Mouse (Mus musculus) lung, embryonic 14.5 days (tissue): ENCODE measurements around the gene Noxo1. TPM values are rescaled to one million over a fixed set of nuclear protein-coding genes. Genes with fewer than 3 reads are reported as not detected.

Experiments
- ATAC-seq: fragments of 200-750 bp; cut with Nextera tagmentation; 2 replicates; pipeline ENCODE4 v1.8.0; 2017; ENCODE audit warnings: mild to moderate bottlenecking, moderate TSS enrichment, moderate library complexity; ENCODE audit not compliant: insufficient read depth
- DNase-seq: peaks from one replicate; pipeline ENCODE4 v3.0.0-alpha.2; 2015
- H3K27ac ChIP-seq: fragments of 300-500 bp; sonication (generic); 2 replicates; pipeline ENCODE4 v1.5.1; 2014; ENCODE audit warnings: low read depth, mild to moderate bottlenecking, moderate library complexity
- H3K27me3 ChIP-seq: fragments of 300-500 bp; sonication (generic); 2 replicates; pipeline ENCODE4 v1.6.1; 2014; ENCODE audit warnings: low read length, control low read depth; ENCODE audit not compliant: insufficient read depth
- H3K36me3 ChIP-seq: fragments of 300-500 bp; sonication (generic); 2 replicates; pipeline ENCODE4 v1.6.1; 2014; ENCODE audit warnings: control low read depth; ENCODE audit not compliant: insufficient read depth
- H3K4me1 ChIP-seq: fragments of 300-500 bp; sonication (generic); 2 replicates; pipeline ENCODE4 v1.6.1; 2014; ENCODE audit warnings: antibody characterized with exemption, control low read depth; ENCODE audit not compliant: insufficient read depth
- H3K4me2 ChIP-seq: fragments of 300-500 bp; sonication (generic); 2 replicates; pipeline ENCODE4 v1.6.1; 2014; ENCODE audit warnings: mild to moderate bottlenecking
- H3K4me3 ChIP-seq: fragments of 300-500 bp; sonication (generic); 2 replicates; pipeline ENCODE4 v1.5.1; 2014; ENCODE audit warnings: low read depth, low read length
- H3K9ac ChIP-seq: fragments of 300-500 bp; sonication (generic); 2 replicates; pipeline ENCODE4 v1.6.1; 2014
- H3K9me3 ChIP-seq: fragments of 300-500 bp; sonication (generic); 2 replicates; pipeline ENCODE4 v1.6.1; 2016; ENCODE audit warnings: low read depth, low read length, control low read depth
- CTCF ChIP-seq: IDR thresholded peaks from 2 replicates; pipeline ENCODE4 v1.5.1; 2016; ENCODE audit warnings: antibody characterized with exemption, low read depth
- WGBS: fragments of 180-500 bp; shearing (Covaris S2); extraction: QIAGEN DNeasy Blood & Tissue Kit; methylation state at CpG from one replicate; pipeline ENCODE4 v1.1.7; 2014; 5-methylcytosine and 5-hydroxymethylcytosine counted together
- polyA plus RNA-seq: library from polyadenylated mRNA; unstranded; fragments of >200 nt; fragmentation: Nextera tagmentation; extraction: Ambion mirVana; gene quantifications from 2 replicates; pipeline ENCODE4 v1.2.1, GENCODE M21; 2014

Gene Noxo1
- polyA plus RNA-seq, 1 experiment from 2014 or later: 3.5 TPM

DNA sequence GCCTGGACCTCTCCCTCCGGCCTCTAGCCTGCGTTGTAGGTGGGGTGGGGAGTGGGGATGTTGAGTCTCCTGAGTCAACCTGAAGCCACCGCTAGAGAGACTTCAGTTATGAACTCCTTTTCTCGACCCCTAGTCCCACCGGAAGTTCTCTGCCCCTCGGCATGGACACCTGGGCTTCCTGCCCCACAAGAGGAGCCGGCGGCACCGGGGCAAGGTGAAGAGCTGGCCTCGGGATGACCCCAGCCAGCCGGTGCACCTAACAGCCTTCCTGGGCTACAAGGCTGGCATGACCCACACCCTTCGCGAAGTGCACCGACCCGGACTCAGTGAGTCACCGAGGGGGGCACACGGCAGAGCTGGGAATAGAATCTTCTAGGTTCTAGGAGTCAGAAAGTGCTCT is 32.1 kb downstream of the Noxo1 start:
- Histone ChIP-seq H3K4me2 (no peak overlapping the region), H3K27me3 (no peaks in the 10 kb centered on the region), H3K9ac (no peak overlapping the region), H3K4me3 (no peak overlapping the region), H3K27ac (no peak overlapping the region), H3K36me3 (no peaks in the 10 kb centered on the region), H3K9me3 (no peaks in the 10 kb centered on the region), H3K4me1 (0 out of 2 replicates have a peak, but pooled peaks cover 2% of the 10 kb centered on the region)
- TF ChIP-seq CTCF: no peak
- WGBS: 58% methylated on average over 17 of the region's 17 CpGs
- no peak for ATAC-seq
- DNase-seq: no peak

DNA sequence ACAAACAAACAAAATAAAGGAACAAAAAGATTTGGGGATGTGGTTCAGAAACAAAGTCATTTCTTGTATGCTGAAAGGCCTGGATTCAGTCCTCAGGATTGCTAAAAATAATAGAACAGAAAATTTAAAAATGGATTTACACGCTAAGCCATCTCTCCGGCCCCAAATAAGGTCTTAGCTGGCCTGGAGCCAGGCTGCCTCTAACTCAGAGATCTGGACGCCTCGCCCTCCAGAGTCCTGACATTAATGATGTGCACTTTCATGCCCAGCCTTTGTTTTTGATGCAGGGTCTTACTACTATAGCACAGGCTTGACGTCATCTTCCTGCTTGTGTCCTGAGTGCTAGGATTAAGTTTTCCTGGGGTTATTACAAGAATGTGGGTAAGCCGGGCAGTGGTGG is 33.0 kb downstream of the Noxo1 start:
- Histone ChIP-seq H3K9me3 (no peaks in the 10 kb centered on the region), H3K27me3 (no peaks in the 10 kb centered on the region), H3K4me2 (no peak overlapping the region), H3K36me3 (no peaks in the 10 kb centered on the region), H3K27ac (no peak overlapping the region), H3K4me1 (no peaks in the 10 kb centered on the region), H3K4me3 (no peak overlapping the region), H3K9ac (no peak overlapping the region)
- 52% methylated on average over 6 of the region's 6 CpGs for WGBS
- peak; percentile 62 for DNase-seq
- TF ChIP-seq CTCF: no peak
- no peak for ATAC-seq

DNA sequence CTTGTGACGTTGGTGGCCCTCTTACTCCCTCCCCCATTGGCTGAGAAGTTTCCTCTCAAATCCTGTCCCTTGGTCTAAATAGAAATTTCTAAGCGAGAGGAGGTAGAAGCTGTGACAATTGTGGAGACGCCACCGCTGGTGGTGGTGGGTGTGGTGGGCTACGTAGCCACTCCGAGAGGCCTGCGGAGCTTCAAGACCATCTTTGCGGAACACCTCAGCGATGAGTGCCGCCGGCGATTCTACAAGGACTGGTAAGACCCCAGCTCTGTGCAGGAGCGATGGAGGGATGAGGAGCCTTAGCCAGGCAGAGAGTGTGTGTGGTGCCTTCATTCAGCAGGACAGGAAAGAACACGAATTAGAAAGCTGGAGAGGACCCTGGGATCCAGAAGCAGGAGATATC is 34.8 kb downstream of the Noxo1 start:
- no peak overlapping the region for H3K4me3 ChIP-seq
- ATAC-seq (no peak), DNase-seq (no peak)
- no peak overlapping the region for H3K4me2 ChIP-seq
- no peaks in the 10 kb centered on the region for H3K27me3 ChIP-seq
- H3K9me3 ChIP-seq: no peaks in the 10 kb centered on the region
- no peak overlapping the region for H3K27ac ChIP-seq
- WGBS: 77% methylated on average over 14 of the region's 14 CpGs
- no peaks in the 10 kb centered on the region for H3K36me3 ChIP-seq
- TF ChIP-seq CTCF: no peak
- H3K4me1 ChIP-seq: peaks cover under 1% of the 10 kb centered on the region
- H3K9ac ChIP-seq: no peak overlapping the region

DNA sequence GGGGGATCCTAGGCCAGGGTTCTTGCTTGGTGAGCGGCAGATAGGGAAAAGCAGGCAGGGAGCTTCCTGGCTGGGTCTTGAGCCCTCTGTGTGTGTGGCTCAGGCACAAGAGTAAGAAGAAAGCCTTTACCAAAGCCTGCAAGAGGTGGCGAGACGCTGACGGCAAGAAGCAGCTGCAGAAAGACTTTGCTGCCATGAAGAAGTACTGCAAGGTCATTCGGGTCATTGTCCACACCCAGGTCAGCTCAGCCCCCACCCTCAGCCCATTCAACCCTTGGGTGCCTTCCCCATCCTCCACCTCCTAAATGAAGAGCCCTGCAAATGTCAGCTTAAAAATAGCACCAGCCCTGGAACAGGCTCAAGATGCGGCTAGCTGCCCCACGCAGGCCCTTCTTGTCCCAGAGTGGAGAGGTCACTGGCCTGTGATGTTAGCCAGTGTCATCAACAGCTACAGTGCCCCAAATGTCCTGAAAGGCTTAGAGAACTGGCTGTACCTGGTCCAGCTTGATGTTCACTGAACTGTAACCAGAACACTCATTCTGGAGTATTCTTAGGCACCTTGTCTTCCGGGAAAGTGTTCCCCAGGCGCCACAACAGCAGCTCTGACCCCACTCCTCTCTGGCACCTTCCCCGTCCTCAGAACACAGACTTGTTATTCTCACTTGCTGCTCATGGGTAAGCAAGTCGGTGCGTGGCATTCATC is 36.4 kb downstream of the Noxo1 start:
- no peak for TF ChIP-seq CTCF
- ATAC-seq (no peak), DNase-seq (no peak)
- no peaks in the 10 kb centered on the region for H3K9me3 ChIP-seq
- H3K27me3 ChIP-seq: no peaks in the 10 kb centered on the region
- no peak overlapping the region for H3K9ac ChIP-seq
- no peaks in the 10 kb centered on the region for H3K36me3 ChIP-seq
- H3K27ac ChIP-seq: no peak overlapping the region
- WGBS: 78% methylated on average over 12 of the region's 12 CpGs
- H3K4me1 ChIP-seq: peaks cover 10% of the 10 kb centered on the region
- no peak overlapping the region for H3K4me2 ChIP-seq
- no peak overlapping the region for H3K4me3 ChIP-seq

DNA sequence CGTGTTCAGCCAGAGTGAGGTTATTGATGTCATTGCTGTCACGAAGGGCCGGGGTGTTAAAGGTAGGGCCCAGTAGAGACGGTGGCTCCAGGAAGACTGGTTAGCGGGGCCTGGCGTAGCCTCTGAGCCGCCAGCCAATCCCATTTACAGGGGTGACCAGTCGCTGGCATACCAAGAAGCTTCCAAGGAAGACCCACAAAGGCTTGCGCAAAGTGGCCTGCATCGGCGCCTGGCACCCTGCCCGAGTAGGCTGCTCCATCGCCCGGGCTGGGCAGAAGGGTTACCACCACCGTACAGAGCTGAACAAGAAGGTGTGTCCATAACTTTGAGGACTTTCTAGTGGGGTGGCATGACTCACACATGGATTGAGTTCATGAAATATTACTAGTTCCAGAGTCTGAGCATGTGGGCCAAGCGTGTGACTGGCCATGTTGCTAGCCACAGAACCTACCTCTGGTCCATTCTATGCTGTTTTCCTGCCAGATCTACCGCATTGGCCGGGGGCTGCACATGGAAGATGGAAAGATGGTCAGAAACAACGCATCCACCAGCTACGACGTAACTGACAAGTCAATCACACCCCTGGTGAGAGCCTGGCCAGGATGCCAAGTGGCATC is 37.5 kb downstream of the Noxo1 start:
- Histone ChIP-seq H3K4me1 (peaks cover 11% of the 10 kb centered on the region), H3K4me2 (no peak overlapping the region), H3K27me3 (no peaks in the 10 kb centered on the region), H3K36me3 (no peaks in the 10 kb centered on the region), H3K9me3 (no peaks in the 10 kb centered on the region), H3K9ac (no peak overlapping the region), H3K27ac (no peak overlapping the region), H3K4me3 (no peak overlapping the region)
- 87% methylated on average over 21 of the region's 21 CpGs for WGBS
- ATAC-seq (no peak), DNase-seq (no peak)
- TF ChIP-seq CTCF: no peak

DNA sequence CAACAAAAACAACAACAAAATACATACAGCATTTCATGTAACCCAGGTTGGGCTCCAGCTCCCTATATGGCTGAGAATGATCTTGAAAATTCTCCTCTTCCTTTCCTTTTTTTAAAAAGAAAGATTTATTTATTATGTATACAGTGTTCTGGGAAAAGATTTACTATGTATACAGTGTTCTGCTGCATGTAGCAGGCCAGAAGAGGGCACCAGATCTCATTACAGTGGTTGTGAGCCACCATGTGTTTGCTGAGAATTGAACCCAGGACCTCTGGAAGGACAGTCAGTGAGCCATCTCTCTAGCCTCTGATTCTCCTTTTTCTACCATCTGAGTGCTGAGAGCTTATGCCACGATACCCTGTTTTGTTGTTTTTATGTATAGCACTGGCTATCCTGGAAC is 38.5 kb downstream of the Noxo1 start:
- no peaks in the 10 kb centered on the region for H3K9me3 ChIP-seq
- no peaks in the 10 kb centered on the region for H3K27me3 ChIP-seq
- H3K27ac ChIP-seq: no peak overlapping the region
- H3K4me1 ChIP-seq: peaks cover 11% of the 10 kb centered on the region
- ATAC-seq: no peak
- no peak for DNase-seq
- no peaks in the 10 kb centered on the region for H3K36me3 ChIP-seq
- H3K4me2 ChIP-seq: no peak overlapping the region
- H3K9ac ChIP-seq: no peak overlapping the region
- 78% methylated on average over 1 of the region's 1 CpGs for WGBS
- TF ChIP-seq CTCF: no peak
- H3K4me3 ChIP-seq: no peak overlapping the region

DNA sequence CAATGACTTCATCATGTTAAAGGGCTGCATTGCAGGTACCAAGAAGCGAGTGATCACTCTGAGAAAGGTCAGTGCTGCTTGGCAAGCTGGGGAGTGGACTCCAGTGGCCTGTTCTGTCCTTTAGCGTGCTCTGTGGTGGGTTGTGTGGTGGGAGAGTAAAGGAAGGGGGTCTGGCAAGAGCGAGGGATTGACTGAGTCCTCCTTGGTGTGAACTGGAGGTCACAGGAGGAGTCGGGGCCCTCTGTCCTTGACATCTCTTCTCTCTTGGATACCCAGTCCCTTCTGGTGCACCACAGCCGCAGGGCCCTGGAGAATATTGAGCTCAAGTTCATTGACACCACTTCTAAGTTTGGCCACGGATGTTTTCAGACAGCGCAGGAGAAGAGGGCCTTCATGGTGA is 39.4 kb downstream of the Noxo1 start:
- no peak overlapping the region for H3K9ac ChIP-seq
- no peaks in the 10 kb centered on the region for H3K36me3 ChIP-seq
- WGBS: 85% methylated on average over 7 of the region's 7 CpGs
- no peak for DNase-seq
- H3K4me2 ChIP-seq: no peak overlapping the region
- H3K9me3 ChIP-seq: no peaks in the 10 kb centered on the region
- H3K27me3 ChIP-seq: no peaks in the 10 kb centered on the region
- H3K4me1 ChIP-seq: peaks cover 11% of the 10 kb centered on the region
- TF ChIP-seq CTCF: no peak
- ATAC-seq: no peak
- H3K27ac ChIP-seq: no peak overlapping the region
- H3K4me3 ChIP-seq: no peak overlapping the region
